Mouse (Mus musculus): ENCODE measurements around the gene Pcgf2.

DNA sequence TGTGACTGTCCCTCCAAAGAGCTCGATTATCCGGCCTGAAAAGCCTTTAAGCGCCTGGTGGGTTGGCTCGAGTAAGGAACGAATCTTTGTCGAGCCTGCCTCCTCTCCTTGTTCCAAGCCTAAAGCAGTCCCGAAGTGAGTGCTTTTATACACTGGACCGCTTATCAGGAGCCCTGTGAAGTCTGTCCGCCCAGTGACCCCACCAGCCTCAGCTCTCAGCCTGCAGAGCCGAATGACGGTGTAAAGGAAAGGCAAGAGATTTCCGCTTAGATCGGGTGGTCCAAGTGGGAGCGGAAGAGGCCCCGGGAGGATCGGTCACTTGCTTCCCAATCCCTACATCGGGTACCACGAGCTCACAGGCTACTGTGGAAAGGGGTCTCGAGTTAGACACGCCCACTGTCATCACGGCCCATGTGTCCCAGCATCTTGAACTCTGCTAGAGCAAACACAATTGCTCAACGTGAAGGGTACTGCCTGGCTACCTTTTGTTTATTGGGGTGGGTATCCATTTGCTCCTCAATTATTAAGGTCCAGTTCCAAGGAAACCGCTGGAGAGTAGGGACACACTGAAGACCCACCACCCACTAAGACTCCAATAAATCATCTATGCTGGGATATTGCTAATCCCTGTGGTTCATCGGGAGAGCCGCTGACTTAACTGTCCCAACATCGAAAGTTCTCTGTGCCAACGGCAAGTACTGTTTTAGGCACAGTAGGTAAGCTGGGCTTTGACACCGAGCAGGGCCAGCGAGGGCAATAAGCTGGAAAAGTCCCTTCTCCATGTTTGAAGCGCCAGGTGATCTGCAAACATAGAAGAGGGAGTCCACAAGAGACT is 666 bp upstream of the Pcgf2 start:
- TF ChIP-seq CTCF (IDR thresholded peaks at IDR 0.05; ENCODE audit: control insufficient read depth, insufficient read depth, insufficient read length) (no peak), USF1 (IDR thresholded peaks at IDR 0.05; ENCODE audit: low read depth) (no peak)

All from C2C12 (cell line).